Mouse (Mus musculus): ENCODE measurements around the gene Mrpl52. TPM values are rescaled to one million over a fixed set of nuclear protein-coding genes. Genes with fewer than 3 reads are reported as not detected.
A peak's percentile ranks its signal among the peaks of the same experiment; 100 is the strongest.

Mrpl52 gene
- polyA plus RNA-seq, 1 experiment from 2014 or later, result 252 TPM

DNA sequence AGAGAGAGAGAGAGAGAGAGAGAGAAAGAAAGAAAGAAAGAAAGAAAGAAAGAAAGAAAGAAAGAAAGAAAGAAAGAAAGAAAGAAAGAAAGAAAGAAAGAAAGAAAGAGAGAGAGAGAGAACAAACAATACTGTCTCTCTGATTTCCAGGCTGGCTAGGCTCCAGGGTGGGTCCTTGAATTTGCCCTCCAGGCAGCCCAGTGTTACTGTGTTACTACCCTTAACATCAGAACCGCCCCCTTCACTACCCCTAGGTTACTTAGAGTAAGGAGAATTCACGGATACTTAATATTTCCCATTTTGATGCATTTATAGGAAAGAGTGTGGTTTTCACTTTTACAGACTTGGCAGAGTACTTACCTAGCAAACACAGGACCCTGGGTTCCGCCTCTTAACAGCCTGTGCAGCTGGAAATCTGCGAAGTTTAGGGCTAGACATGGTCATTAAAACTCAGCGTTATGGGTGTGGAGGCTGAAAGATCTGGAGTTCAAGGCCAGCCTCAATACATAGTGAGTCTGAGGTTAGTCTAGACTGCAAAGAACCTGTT is 10.4 kb upstream of the Mrpl52 start:
- Histone ChIP-seq H3K9me3 (replicated peaks; ENCODE audit: control insufficient read depth, low read length, poor library complexity, severe bottlenecking) (no peaks in the 10 kb centered on the region), H3K9ac (ENCODE audit: low read depth, low read length) (no peak overlapping the region), H3K4me1 (ENCODE audit: control insufficient read depth, insufficient read depth, low read length) (no peaks in the 10 kb centered on the region; the same call in 1 of the 2 replicates), H3K36me3 (ENCODE audit: control insufficient read depth, insufficient read depth, low read length) (no peaks in the 10 kb centered on the region), H3K4me3 (ENCODE audit: low read depth, low read length) (no peak overlapping the region), H3K27ac (ENCODE audit: low read length) (no peak overlapping the region), H3K27me3 (ENCODE audit: control insufficient read depth, insufficient read depth, low read depth, low read length) (peaks cover 8% of the 10 kb centered on the region; the same call in 1 of the 2 replicates), H3K4me2 (ENCODE audit: low read length) (no peak overlapping the region)
- WGBS, result 34% methylated on average over 5 of the region's 5 CpGs
- ATAC-seq, result no peak

DNA sequence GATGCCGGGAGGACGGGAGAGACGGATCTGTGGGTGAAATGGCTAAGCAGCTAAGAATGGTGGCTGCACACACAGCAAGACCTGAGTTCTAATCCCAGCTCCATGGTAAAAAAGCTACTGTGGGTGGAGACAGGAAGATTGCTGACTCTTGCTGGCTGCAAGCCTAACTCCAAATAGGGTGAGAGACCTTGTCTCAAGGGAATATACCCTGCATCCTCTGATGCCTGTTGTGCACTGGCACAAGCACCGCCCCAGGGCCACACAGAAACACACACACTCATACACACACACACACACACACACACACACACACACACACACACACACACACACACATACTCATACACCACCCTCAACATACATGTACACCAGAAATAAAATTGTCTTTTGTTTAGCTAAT is 9.9 kb upstream of the Mrpl52 start:
- WGBS, result 53% methylated on average over 4 of the region's 4 CpGs
- H3K27me3 ChIP-seq (ENCODE audit: control insufficient read depth, insufficient read depth, low read depth, low read length), result peaks cover 8% of the 10 kb centered on the region; the same call in 1 of the 2 replicates
- H3K9me3 ChIP-seq (replicated peaks; ENCODE audit: control insufficient read depth, low read length, poor library complexity, severe bottlenecking), result no peaks in the 10 kb centered on the region
- H3K4me1 ChIP-seq (ENCODE audit: control insufficient read depth, insufficient read depth, low read length), result no peaks in the 10 kb centered on the region; the same call in 1 of the 2 replicates
- no peak overlapping the region for H3K4me2 ChIP-seq (ENCODE audit: low read length)
- H3K4me3 ChIP-seq (ENCODE audit: low read depth, low read length), result no peak overlapping the region
- H3K36me3 ChIP-seq (ENCODE audit: control insufficient read depth, insufficient read depth, low read length), result no peaks in the 10 kb centered on the region
- no peak overlapping the region for H3K27ac ChIP-seq (ENCODE audit: low read length)
- ATAC-seq, result no peak
- H3K9ac ChIP-seq (ENCODE audit: low read depth, low read length), result no peak overlapping the region

GRCm38 (mm10) chr14:54417623-54418081 is 9.1 kb upstream of the Mrpl52 start, which contains the start of gene Slc7a7:
Slc7a7 (minus strand) TSS chr14:54417780.
- ATAC-seq, result no peak
- H3K4me2 ChIP-seq (ENCODE audit: low read length), result no peak within 1 kb of the TSS
- no peaks in the 10 kb centered on the region; the same call in 1 of the 2 replicates for H3K4me1 ChIP-seq (ENCODE audit: control insufficient read depth, insufficient read depth, low read length)
- 5% methylated on average over 19 of the region's 19 CpGs for WGBS
- H3K27ac ChIP-seq (ENCODE audit: low read length), result no peak within 1 kb of the TSS
- H3K36me3 ChIP-seq (ENCODE audit: control insufficient read depth, insufficient read depth, low read length), result no peaks in the 10 kb centered on the region
- H3K4me3 ChIP-seq (ENCODE audit: low read depth, low read length), result no peak within 1 kb of the TSS
- H3K9ac ChIP-seq (ENCODE audit: low read depth, low read length), result no peak within 1 kb of the TSS
- H3K9me3 ChIP-seq (replicated peaks; ENCODE audit: control insufficient read depth, low read length, poor library complexity, severe bottlenecking), result no peaks in the 10 kb centered on the region
- peaks cover 8% of the 10 kb centered on the region; the same call in 1 of the 2 replicates for H3K27me3 ChIP-seq (ENCODE audit: control insufficient read depth, insufficient read depth, low read depth, low read length)

DNA sequence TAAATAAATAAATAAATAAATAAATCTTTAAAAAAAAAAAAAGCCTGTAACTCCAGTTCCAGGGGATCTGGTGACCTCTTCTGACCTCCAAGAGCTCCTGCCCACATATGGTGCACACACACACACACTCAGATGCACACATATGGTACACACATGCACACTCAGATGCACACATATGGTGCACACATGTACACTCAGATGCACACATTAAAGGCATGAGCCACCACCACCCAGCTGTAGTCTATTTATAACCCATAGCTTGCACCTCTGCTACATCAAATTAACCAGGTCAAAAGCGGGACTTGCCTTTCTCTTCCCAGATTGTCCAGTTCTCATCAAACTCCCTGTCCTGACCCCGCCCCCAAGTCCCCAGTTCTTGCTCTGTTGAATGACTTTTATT is 5.7 kb upstream of the Mrpl52 start:
- Histone ChIP-seq H3K4me3 (ENCODE audit: low read depth, low read length) (no peak overlapping the region), H3K27me3 (ENCODE audit: control insufficient read depth, insufficient read depth, low read depth, low read length) (peaks cover 5% of the 10 kb centered on the region; the same call in 1 of the 2 replicates), H3K4me1 (ENCODE audit: control insufficient read depth, insufficient read depth, low read length) (peaks cover 5% of the 10 kb centered on the region; the same call in 1 of the 2 replicates), H3K36me3 (ENCODE audit: control insufficient read depth, insufficient read depth, low read length) (no peaks in the 10 kb centered on the region), H3K27ac (ENCODE audit: low read length) (no peak overlapping the region), H3K4me2 (ENCODE audit: low read length) (no peak overlapping the region), H3K9me3 (replicated peaks; ENCODE audit: control insufficient read depth, low read length, poor library complexity, severe bottlenecking) (no peaks in the 10 kb centered on the region), H3K9ac (ENCODE audit: low read depth, low read length) (no peak overlapping the region)
- no peak for ATAC-seq
- WGBS, result 82% methylated on average over 2 of the region's 2 CpGs

- no peak for ATAC-seq
- peaks cover 15% of the 10 kb centered on the region for H3K4me1 ChIP-seq (ENCODE audit: control insufficient read depth, insufficient read depth, low read length)
- 62% methylated on average over 5 of the region's 5 CpGs for WGBS
- H3K36me3 ChIP-seq (ENCODE audit: control insufficient read depth, insufficient read depth, low read length), result no peaks in the 10 kb centered on the region
- no peak overlapping the region for H3K4me2 ChIP-seq (ENCODE audit: low read length)
- no peak overlapping the region for H3K4me3 ChIP-seq (ENCODE audit: low read depth, low read length)
- H3K27ac ChIP-seq (ENCODE audit: low read length), result no peak overlapping the region
- no peak overlapping the region for H3K9ac ChIP-seq (ENCODE audit: low read depth, low read length)
- H3K27me3 ChIP-seq (ENCODE audit: control insufficient read depth, insufficient read depth, low read depth, low read length), result no peaks in the 10 kb centered on the region
- H3K9me3 ChIP-seq (replicated peaks; ENCODE audit: control insufficient read depth, low read length, poor library complexity, severe bottlenecking), result no peaks in the 10 kb centered on the region
These were observed 3.3 kb upstream of the Mrpl52 start for GRCm38 (mm10) chr14:54423406-54423805.

GRCm38 (mm10) chr14:54424634-54425033 is 2.1 kb upstream of the Mrpl52 start:
- Histone ChIP-seq H3K9ac (ENCODE audit: low read depth, low read length) (no peak overlapping the region), H3K4me3 (ENCODE audit: low read depth, low read length) (no peak overlapping the region)
- 90% methylated on average over 1 of the region's 1 CpGs for WGBS

GRCm38 (mm10) chr14:54425540-54425939 is 1.2 kb upstream of the Mrpl52 start:
- Histone ChIP-seq H3K4me1 (ENCODE audit: control insufficient read depth, insufficient read depth, low read length) (peaks cover 19% of the 10 kb centered on the region), H3K27me3 (ENCODE audit: control insufficient read depth, insufficient read depth, low read depth, low read length) (no peaks in the 10 kb centered on the region), H3K9me3 (replicated peaks; ENCODE audit: control insufficient read depth, low read length, poor library complexity, severe bottlenecking) (no peaks in the 10 kb centered on the region), H3K4me2 (ENCODE audit: low read length) (peak overlapping the region; percentile 68), H3K27ac (ENCODE audit: low read length) (no peak overlapping the region), H3K4me3 (ENCODE audit: low read depth, low read length) (no peak overlapping the region), H3K36me3 (ENCODE audit: control insufficient read depth, insufficient read depth, low read length) (no peaks in the 10 kb centered on the region), H3K9ac (ENCODE audit: low read depth, low read length) (no peak overlapping the region)
- no peak for ATAC-seq
- 85% methylated on average over 1 of the region's 1 CpGs for WGBS

More at GRCm38 (mm10) chr14:54424634-54425033, 2.1 kb upstream of the Mrpl52 start:
- H3K9me3 ChIP-seq (replicated peaks; ENCODE audit: control insufficient read depth, low read length, poor library complexity, severe bottlenecking), result no peaks in the 10 kb centered on the region
- peaks cover 15% of the 10 kb centered on the region for H3K4me1 ChIP-seq (ENCODE audit: control insufficient read depth, insufficient read depth, low read length)
- H3K4me2 ChIP-seq (ENCODE audit: low read length), result no peak overlapping the region
- no peak overlapping the region for H3K27ac ChIP-seq (ENCODE audit: low read length)
- no peak for ATAC-seq
- no peaks in the 10 kb centered on the region for H3K27me3 ChIP-seq (ENCODE audit: control insufficient read depth, insufficient read depth, low read depth, low read length)
- H3K36me3 ChIP-seq (ENCODE audit: control insufficient read depth, insufficient read depth, low read length), result no peaks in the 10 kb centered on the region

DNA sequence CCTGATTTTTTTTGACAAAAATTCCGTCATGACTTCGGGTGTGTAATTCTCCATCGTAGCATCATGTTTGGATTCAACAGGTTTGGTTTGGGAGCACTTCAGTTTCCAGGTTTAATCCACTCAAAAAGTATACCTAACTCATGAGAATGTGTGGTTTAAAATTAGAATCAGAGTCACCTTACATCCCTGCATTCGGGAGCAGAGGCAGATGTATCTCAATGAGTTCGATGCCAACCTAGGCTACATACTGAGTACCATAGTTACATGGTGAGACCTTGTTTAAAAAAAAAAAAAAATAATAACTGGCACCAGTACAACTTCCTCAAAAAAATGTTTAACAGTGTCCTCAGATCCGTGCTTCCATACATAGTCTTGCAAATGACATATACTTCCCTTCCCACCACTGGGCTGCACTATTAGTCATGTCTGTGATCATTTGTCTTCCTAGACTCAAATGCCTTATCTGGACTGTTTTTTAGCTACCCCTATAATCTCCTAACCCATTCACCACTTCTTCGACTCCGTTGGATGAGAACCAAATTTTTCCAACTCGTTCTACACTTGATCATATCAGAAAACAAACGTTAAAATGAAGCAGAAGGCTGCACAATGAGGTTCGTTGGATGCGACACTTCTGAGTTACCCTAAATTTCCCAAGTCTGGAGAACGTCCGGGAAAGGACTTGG is 563 bp upstream of the Mrpl52 start:
- H3K27ac ChIP-seq (ENCODE audit: low read length), result peak overlapping the region; percentile 85

GRCm38 (mm10) chr14:54427696-54428095 is 987 bp downstream of the Mrpl52 start:
- Histone ChIP-seq H3K27me3 (ENCODE audit: control insufficient read depth, insufficient read depth, low read depth, low read length) (no peaks in the 10 kb centered on the region), H3K4me3 (ENCODE audit: low read depth, low read length) (peak overlapping the region; percentile 76), H3K36me3 (ENCODE audit: control insufficient read depth, insufficient read depth, low read length) (no peaks in the 10 kb centered on the region), H3K4me1 (ENCODE audit: control insufficient read depth, insufficient read depth, low read length) (peaks cover 35% of the 10 kb centered on the region), H3K27ac (ENCODE audit: low read length) (no peak overlapping the region), H3K9me3 (replicated peaks; ENCODE audit: control insufficient read depth, low read length, poor library complexity, severe bottlenecking) (no peaks in the 10 kb centered on the region), H3K9ac (ENCODE audit: low read depth, low read length) (no peak overlapping the region), H3K4me2 (ENCODE audit: low read length) (peak overlapping the region; percentile 68)
- ATAC-seq, result no peak
- 94% methylated on average over 7 of the region's 7 CpGs for WGBS

More for the DNA sequence above, 563 bp upstream of the Mrpl52 start:
- Histone ChIP-seq H3K9ac (ENCODE audit: low read depth, low read length) (peak overlapping the region; percentile 84), H3K4me3 (ENCODE audit: low read depth, low read length) (peak overlapping the region; percentile 76), H3K4me1 (ENCODE audit: control insufficient read depth, insufficient read depth, low read length) (peaks cover 24% of the 10 kb centered on the region), H3K36me3 (ENCODE audit: control insufficient read depth, insufficient read depth, low read length) (no peaks in the 10 kb centered on the region), H3K9me3 (replicated peaks; ENCODE audit: control insufficient read depth, low read length, poor library complexity, severe bottlenecking) (no peaks in the 10 kb centered on the region), H3K4me2 (ENCODE audit: low read length) (peak overlapping the region; percentile 68), H3K27me3 (ENCODE audit: control insufficient read depth, insufficient read depth, low read depth, low read length) (no peaks in the 10 kb centered on the region)
- peak; percentile 55 for ATAC-seq
- WGBS, result 33% methylated on average over 14 of the region's 14 CpGs

All from midbrain, embryonic 16.5 days (tissue).